Mouse (Mus musculus) testis, adult 10 weeks (tissue): ENCODE measurements around the gene Gm10662. TPM values are rescaled to one million over a fixed set of nuclear protein-coding genes. Genes with fewer than 3 reads are reported as not detected.

Experiments
- polyA plus RNA-seq: library from polyadenylated mRNA; stranded (reverse); fragments of 350-450 nt; fragmentation: Illumina TruSeq; extraction: RNeasy Lipid Tissue Mini Kit (QIAGEN cat#74804); gene quantifications from one replicate; pipeline ENCODE4 v1.2.3, GENCODE M21; 2014; ENCODE audit warnings: low read depth, low replicate concordance

Gm10662 gene
- not detected for polyA plus RNA-seq

DNA sequence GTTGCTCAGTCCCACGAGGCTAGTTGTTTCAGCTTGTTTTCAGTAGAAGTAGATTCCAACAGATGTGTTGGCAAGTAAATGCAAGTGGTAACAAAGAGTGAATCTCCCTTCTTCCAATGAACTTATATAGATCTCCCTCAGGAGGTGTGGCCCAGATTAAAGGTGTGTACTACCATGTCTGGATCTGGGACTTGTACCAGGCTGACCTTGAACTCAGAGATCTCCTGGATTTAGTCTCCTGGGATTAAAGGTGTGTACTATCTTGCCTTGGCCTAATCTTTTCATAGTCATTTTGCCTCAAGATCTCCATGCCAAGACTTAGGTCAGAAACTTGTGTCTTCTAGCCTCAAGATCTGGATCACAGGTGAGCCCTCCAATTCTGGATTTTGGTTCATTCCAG is at the start of gene Gm10662:
Gm10662 (minus strand) TSS at position 101 of the 400 bp plus-strand sequence.

Other genes starting within 250 kb of the Gm10662 start
- not detected for gene Gm4214, start 159.8 kb downstream of the Gm10662 start, polyA plus RNA-seq
- gene Gm4216, start 124.6 kb downstream of the Gm10662 start, polyA plus RNA-seq: not detected
- gene Vmn1r163, start 88.9 kb downstream of the Gm10662 start, polyA plus RNA-seq: not detected
- gene Gm8720, start 77.0 kb downstream of the Gm10662 start, polyA plus RNA-seq: not detected
- not detected for gene Vmn1r165, start 72.9 kb upstream of the Gm10662 start, polyA plus RNA-seq
- not detected for gene Vmn1r166, start 107.2 kb upstream of the Gm10662 start, polyA plus RNA-seq
- gene Gm6902, start 134.4 kb upstream of the Gm10662 start, polyA plus RNA-seq: 1.2 TPM
- 10.0 TPM for gene Nlrp4e, start 156.7 kb upstream of the Gm10662 start, polyA plus RNA-seq
- gene Nlrp5, start 241.4 kb upstream of the Gm10662 start, polyA plus RNA-seq: 3.1 TPM